Mouse (Mus musculus) spleen, adult 18-20 months (tissue): ENCODE measurements around the gene Hspa2.

Experiments
- DNase-seq, 2 experiments: peaks; one replicate each; pipeline ENCODE4 v3.0.0; 2022; ENCODE audit warnings: mixed read lengths in 2 of 2

The Hspa2 gene

GRCm38 (mm10) chr12:76378556-76378955 lies 25.4 kb upstream of the Hspa2 start:
- DNase-seq, result no peak

GRCm38 (mm10) chr12:76380151-76380550 lies 23.8 kb upstream of the Hspa2 start:
- no peak for DNase-seq

- DNase-seq, result no peak
These were observed 18.6 kb upstream of the Hspa2 start for GRCm38 (mm10) chr12:76385342-76385741.

- no peak for DNase-seq
These were observed 15.2 kb upstream of the Hspa2 start for GRCm38 (mm10) chr12:76388794-76389193.

- no peak for DNase-seq
These were observed 12.2 kb upstream of the Hspa2 start for GRCm38 (mm10) chr12:76391595-76392271.

GRCm38 (mm10) chr12:76392979-76393378 lies 11.0 kb upstream of the Hspa2 start:
- DNase-seq, result no peak

- no peak for DNase-seq
These were observed 6.7 kb upstream of the Hspa2 start for GRCm38 (mm10) chr12:76397281-76397680.

- DNase-seq, result no peak
These were observed 2.3 kb upstream of the Hspa2 start for GRCm38 (mm10) chr12:76401674-76402073.

- no peak for DNase-seq
These were observed 738 bp upstream of the Hspa2 start for GRCm38 (mm10) chr12:76402991-76403885.

- DNase-seq, result peak; percentile 13 to 27
These were observed 833 bp downstream of the Hspa2 start for GRCm38 (mm10) chr12:76404836-76405182.

- DNase-seq, result peak in 1 of 2 experiments; percentile 14
These were observed 1.4 kb downstream of the Hspa2 start for GRCm38 (mm10) chr12:76405183-76405970.

GRCm38 (mm10) chr12:76405971-76406370 lies 2.0 kb downstream of the Hspa2 start:
- peak in 1 of 2 experiments; percentile 28 for DNase-seq

GRCm38 (mm10) chr12:76407184-76407583 lies 3.2 kb downstream of the Hspa2 start:
- no peak for DNase-seq

- no peak for DNase-seq
These were observed 5.2 kb downstream of the Hspa2 start for GRCm38 (mm10) chr12:76409166-76409565.

GRCm38 (mm10) chr12:76415383-76416010 lies 11.5 kb downstream of the Hspa2 start:
- DNase-seq, result peak; percentile 21 to 46

- DNase-seq, result peak in 1 of 2 experiments; percentile 15
These were observed 13.5 kb downstream of the Hspa2 start, which contains the start of gene Ppp1r36 for GRCm38 (mm10) chr12:76417433-76417854. TSS of gene Ppp1r36 (plus strand) at chr12:76417538.

- no peak for DNase-seq
These were observed 14.4 kb downstream of the Hspa2 start for GRCm38 (mm10) chr12:76418346-76418745.

GRCm38 (mm10) chr12:76425256-76425655 lies 21.3 kb downstream of the Hspa2 start:
- no peak for DNase-seq

GRCm38 (mm10) chr12:76427546-76427945 lies 23.6 kb downstream of the Hspa2 start:
- no peak for DNase-seq

- no peak for DNase-seq
These were observed 27.0 kb downstream of the Hspa2 start for GRCm38 (mm10) chr12:76430879-76431406.

GRCm38 (mm10) chr12:76431431-76431830 lies 27.5 kb downstream of the Hspa2 start:
- DNase-seq, result no peak

- no peak for DNase-seq
These were observed 30.1 kb downstream of the Hspa2 start for GRCm38 (mm10) chr12:76434111-76434510.
